Mouse (Mus musculus) left cerebral cortex, adult 2 months (tissue): ENCODE measurements at regions not wholly inside any gene's neighbourhood (a gene's known extent, or its start where the extent isn't known, plus 50 kb on each side); places are given as distances from the start of the nearest gene placed in this dataset.

Experiments
- DNase-seq, 2 experiments: peaks; one replicate each; pipeline ENCODE4 v3.0.0; 2021 to 2022; ENCODE audit warnings: low spot score in 2 of 2, mixed read lengths in 1 of 2; ENCODE audit errors: extremely low spot score in 1 of 2
- H3K27ac ChIP-seq: fragments of 200-600 bp; 2 replicates; pipeline ENCODE4 v1.8.1; 2022
- H3K4me3 ChIP-seq: fragments of 200-600 bp; 2 replicates; pipeline ENCODE4 v1.8.1; 2022
- CTCF ChIP-seq: fragments of 200-600 bp; IDR thresholded peaks from 2 replicates; pipeline ENCODE4 v1.8.1; 2022; ENCODE audit warnings: antibody characterized with exemption, mild to moderate bottlenecking, moderate library complexity
- intact Hi-C: fragments of 180-260 bp; cut with DNase I; formaldehyde crosslinking; loops from one replicate; pipeline ENCODE4 v1.15.1; 2025

GRCm38 (mm10) chr9:50181360-50181759, 163.4 kb downstream of the Rpl10-ps3 start:
- intact Hi-C loops = loop anchor here (10.0 kb wide), 1 partner anchor 253 kb away; no protein-coding TSS in a partner anchor
- Histone ChIP-seq H3K27ac (no peak overlapping the region), H3K4me3 (no peak overlapping the region)
- TF ChIP-seq CTCF = no peak
- DNase-seq = no peak

GRCm38 (mm10) chr9:50176131-50176530, 168.6 kb downstream of the Rpl10-ps3 start:
- TF ChIP-seq CTCF = no peak
- Histone ChIP-seq H3K4me3 (no peak overlapping the region), H3K27ac (no peak overlapping the region)
- no peak for DNase-seq
- intact Hi-C loops = loop anchor here (10.0 kb wide), 1 partner anchor 651 kb away; no protein-coding TSS in a partner anchor

GRCm38 (mm10) chr9:50171826-50172464, 172.8 kb downstream of the Rpl10-ps3 start:
- intact Hi-C loops = loop anchor here (2.0 to 10.0 kb wide), 5 partner anchors 225 to 677 kb away; partner anchors contain the start of gene Ncam1
- TF ChIP-seq CTCF = peak; percentile 87
- peak overlapping the region; percentile 60 for H3K27ac ChIP-seq
- H3K4me3 ChIP-seq = peak overlapping the region; percentile 22
- peak; percentile 63 to 69 for DNase-seq

GRCm38 (mm10) chr9:50171164-50171563, 173.6 kb downstream of the Rpl10-ps3 start:
- TF ChIP-seq CTCF = no peak
- Histone ChIP-seq H3K27ac (no peak overlapping the region), H3K4me3 (no peak overlapping the region)
- intact Hi-C loops = loop anchor here (2.0 to 10.0 kb wide), 4 partner anchors 224 to 676 kb away; no protein-coding TSS in a partner anchor
- DNase-seq = no peak

- no peak for DNase-seq
- Histone ChIP-seq H3K4me3 (no peak overlapping the region), H3K27ac (no peak overlapping the region)
- intact Hi-C loops = loop anchor here (2.0 to 10.0 kb wide), 4 partner anchors 223 to 676 kb away; no protein-coding TSS in a partner anchor
- TF ChIP-seq CTCF = no peak
Measured at GRCm38 (mm10) chr9:50170637-50171036, 174.1 kb downstream of the Rpl10-ps3 start.

GRCm38 (mm10) chr9:50154618-50155017, 190.2 kb downstream of the Rpl10-ps3 start:
- DNase-seq = no peak
- no peak overlapping the region for H3K4me3 ChIP-seq
- intact Hi-C loops = no loop called here
- no peak overlapping the region for H3K27ac ChIP-seq
- no peak for TF ChIP-seq CTCF

GRCm38 (mm10) chr9:50150091-50150490, 194.7 kb downstream of the Rpl10-ps3 start:
- Histone ChIP-seq H3K4me3 (no peak overlapping the region), H3K27ac (no peak overlapping the region)
- intact Hi-C loops = no loop called here
- TF ChIP-seq CTCF = no peak
- no peak for DNase-seq

- DNase-seq = no peak
- H3K4me3 ChIP-seq = no peak overlapping the region
- intact Hi-C loops = no loop called here
- H3K27ac ChIP-seq = no peak overlapping the region
- no peak for TF ChIP-seq CTCF
Measured at GRCm38 (mm10) chr9:50142756-50143155, 202.0 kb downstream of the Rpl10-ps3 start.

- no peak for DNase-seq
Measured at GRCm38 (mm10) chr9:50142091-50142490, 202.7 kb downstream of the Rpl10-ps3 start.

GRCm38 (mm10) chr9:50141176-50141575, 203.6 kb downstream of the Rpl10-ps3 start:
- DNase-seq = no peak
- H3K4me3 ChIP-seq = no peak overlapping the region
- H3K27ac ChIP-seq = peak overlapping the region; percentile 53; the same call in 1 of the 2 replicates
- intact Hi-C loops = no loop called here
- TF ChIP-seq CTCF = no peak

More at GRCm38 (mm10) chr9:50142091-50142490, 202.7 kb downstream of the Rpl10-ps3 start:
- Histone ChIP-seq H3K4me3 (no peak overlapping the region), H3K27ac (peak overlapping the region; percentile 53; the same call in 1 of the 2 replicates)
- TF ChIP-seq CTCF = no peak
- intact Hi-C loops = no loop called here

GRCm38 (mm10) chr9:50138341-50138978, 206.3 kb downstream of the Rpl10-ps3 start:
- Histone ChIP-seq H3K27ac (no peak overlapping the region), H3K4me3 (no peak overlapping the region)
- no peak for TF ChIP-seq CTCF
- no peak for DNase-seq
- intact Hi-C loops = no loop called here

- Histone ChIP-seq H3K27ac (no peak overlapping the region), H3K4me3 (no peak overlapping the region)
- TF ChIP-seq CTCF = no peak
- intact Hi-C loops = no loop called here
- no peak for DNase-seq
Measured at GRCm38 (mm10) chr9:50136636-50136985, 208.2 kb downstream of the Rpl10-ps3 start.
